Mouse (Mus musculus): ENCODE results near the gene Adra2b.

Gene Adra2b

GRCm38 (mm10) chr2:127362459-127363281 lies at the start of gene Adra2b:
Gene Adra2b, plus strand, starts transcription at chr2:127363208.
- DNase-seq (ENCODE audit: low spot score) = peak; percentile 89

GRCm38 (mm10) chr2:127313878-127314277 lies 49.1 kb upstream of the Adra2b start:
- no peak for DNase-seq (ENCODE audit: low spot score)

DNA sequence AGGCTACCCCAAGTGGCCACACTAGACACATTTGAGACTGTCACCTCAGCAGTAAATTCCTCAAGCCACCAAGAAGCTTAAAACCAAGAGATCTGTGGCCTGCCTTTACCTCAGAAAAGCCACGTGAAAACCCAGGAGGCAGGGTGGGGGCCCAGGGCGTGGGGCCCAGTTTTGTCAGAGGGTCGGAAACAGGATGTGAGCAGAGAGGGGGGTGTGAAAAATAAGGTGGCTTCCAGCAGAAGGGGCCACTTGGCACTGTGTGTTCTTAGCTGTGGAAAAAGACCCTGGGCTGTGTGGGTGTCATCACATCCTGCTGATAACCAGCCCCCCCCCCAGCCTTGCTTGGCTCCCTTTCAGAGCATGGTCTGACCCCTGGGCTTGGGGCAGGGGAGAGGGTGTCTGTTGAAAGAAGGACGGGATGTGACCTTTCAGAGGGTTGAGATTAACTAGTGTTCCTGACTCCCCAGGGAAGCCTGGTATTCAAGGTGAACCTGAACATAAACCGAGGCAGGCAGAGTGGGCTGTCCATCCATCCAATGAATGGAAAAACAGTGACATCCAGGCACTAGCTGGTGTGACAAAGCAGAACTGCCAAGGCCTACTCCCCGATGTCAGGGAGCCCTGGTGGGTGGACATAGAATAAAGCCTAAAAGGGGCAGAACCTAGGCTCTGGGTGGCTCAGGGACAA lies 48.4 kb upstream of the Adra2b start:
- DNase-seq (ENCODE audit: low spot score) = no peak

- DNase-seq (ENCODE audit: low spot score) = no peak
Measured at GRCm38 (mm10) chr2:127315155-127315470, 47.9 kb upstream of the Adra2b start.

- no peak for DNase-seq (ENCODE audit: low spot score)
Measured at GRCm38 (mm10) chr2:127316431-127316830, 46.6 kb upstream of the Adra2b start.

DNA sequence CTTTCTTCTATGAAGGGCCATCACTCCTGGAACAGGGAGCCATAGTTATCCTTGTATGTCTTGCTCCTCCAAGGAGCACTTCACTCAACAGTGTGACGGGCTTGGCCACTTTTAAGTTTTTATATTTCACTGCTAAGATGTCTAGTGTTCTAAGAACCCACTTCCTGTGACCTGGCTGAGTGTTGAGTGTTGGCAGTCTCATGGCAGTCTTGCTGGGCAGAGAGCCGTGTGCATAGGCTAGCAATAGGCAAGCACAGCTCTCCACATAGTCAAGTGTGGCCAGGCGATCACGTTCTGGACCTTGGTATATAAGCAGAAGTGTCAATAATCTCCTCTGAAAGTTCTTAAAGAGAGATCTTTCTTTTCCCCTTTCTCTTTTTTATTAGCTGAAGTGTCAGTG lies 44.9 kb upstream of the Adra2b start:
- no peak for DNase-seq (ENCODE audit: low spot score)

DNA sequence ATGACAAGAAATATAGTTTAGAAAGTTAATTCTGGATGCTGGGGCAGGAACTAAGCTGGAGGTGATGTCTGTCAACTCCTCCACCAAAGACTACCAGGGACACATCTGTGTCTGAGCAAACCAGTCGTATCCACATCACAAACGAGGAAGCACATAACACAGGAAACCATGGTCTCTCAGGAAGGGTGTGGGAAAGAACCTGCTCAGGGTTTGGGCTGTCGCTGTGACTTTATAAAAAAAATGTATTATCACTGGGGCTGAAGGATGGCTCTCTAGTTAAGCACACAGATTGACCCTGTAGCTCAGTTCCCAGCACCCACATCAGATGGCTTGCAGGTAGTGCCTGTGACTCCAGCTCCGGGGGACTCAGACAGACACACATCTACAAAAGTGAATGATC lies 43.9 kb upstream of the Adra2b start:
- DNase-seq (ENCODE audit: low spot score) = no peak

- DNase-seq (ENCODE audit: low spot score) = no peak
Measured at GRCm38 (mm10) chr2:127322671-127323285, 40.2 kb upstream of the Adra2b start.

DNA sequence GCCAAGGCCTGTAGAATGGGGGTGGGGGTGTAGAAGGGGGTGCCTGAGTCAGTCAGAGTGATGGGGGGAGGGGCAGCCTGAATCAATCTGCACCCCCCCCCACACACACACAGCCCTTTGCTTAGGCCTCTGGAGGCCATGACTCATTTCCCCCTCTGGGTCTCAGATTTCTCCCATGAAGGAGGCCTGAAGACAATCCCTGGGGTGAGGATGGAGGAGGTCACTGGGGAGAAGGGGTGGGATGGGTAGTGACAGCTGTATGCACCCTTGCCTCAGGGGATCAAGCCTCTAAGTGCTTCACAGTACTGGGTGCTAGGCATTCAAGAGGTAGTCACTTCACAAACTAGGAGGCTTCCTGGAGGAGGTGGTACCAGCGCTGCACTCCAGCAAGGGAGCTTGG lies 39.3 kb upstream of the Adra2b start:
- no peak for DNase-seq (ENCODE audit: low spot score)

- DNase-seq (ENCODE audit: low spot score) = no peak
Measured at GRCm38 (mm10) chr2:127324456-127324855, 38.6 kb upstream of the Adra2b start.

GRCm38 (mm10) chr2:127328090-127328851 lies 34.7 kb upstream of the Adra2b start:
- no peak for DNase-seq (ENCODE audit: low spot score)

GRCm38 (mm10) chr2:127332807-127333570 lies 30.0 kb upstream of the Adra2b start:
- peak; percentile 33 for DNase-seq (ENCODE audit: low spot score)

GRCm38 (mm10) chr2:127333945-127334603 lies 28.9 kb upstream of the Adra2b start:
- peak; percentile 74 for DNase-seq (ENCODE audit: low spot score)

GRCm38 (mm10) chr2:127335078-127335541 lies 27.9 kb upstream of the Adra2b start:
- DNase-seq (ENCODE audit: low spot score) = peak; percentile 40

- peak; percentile 70 for DNase-seq (ENCODE audit: low spot score)
Measured at GRCm38 (mm10) chr2:127335767-127336496, 27.1 kb upstream of the Adra2b start, which contains the start of gene Dusp2. Gene Dusp2, plus strand, starts transcription at chr2:127336159.

- DNase-seq (ENCODE audit: low spot score) = peak; percentile 36
Measured at GRCm38 (mm10) chr2:127336497-127336832, 26.5 kb upstream of the Adra2b start.

GRCm38 (mm10) chr2:127336885-127337284 lies 26.1 kb upstream of the Adra2b start:
- DNase-seq (ENCODE audit: low spot score) = no peak

GRCm38 (mm10) chr2:127337531-127337930 lies 25.5 kb upstream of the Adra2b start:
- DNase-seq (ENCODE audit: low spot score) = peak; percentile 34

GRCm38 (mm10) chr2:127338012-127338411 lies 25.0 kb upstream of the Adra2b start:
- DNase-seq (ENCODE audit: low spot score) = peak; percentile 12

- no peak for DNase-seq (ENCODE audit: low spot score)
Measured at GRCm38 (mm10) chr2:127338416-127338815, 24.6 kb upstream of the Adra2b start, which contains the start of gene Astl. Gene Astl, plus strand, starts transcription at chr2:127338639.
